Mouse (Mus musculus) midbrain, embryonic 16.5 days (tissue): ENCODE results near the gene Map1s. TPM values are rescaled to one million over a fixed set of nuclear protein-coding genes. Genes with fewer than 3 reads are reported as not detected.

ENCODE experiments used
- ATAC-seq: fragments of 200-750 bp; cut with Nextera tagmentation; 2 replicates; pipeline ENCODE4 v1.8.0; 2017; ENCODE audit warnings: moderate TSS enrichment
- H3K27ac ChIP-seq: fragments of 300-500 bp; sonication (generic); 2 replicates; pipeline ENCODE4 v1.5.1; 2014; ENCODE audit warnings: mild to moderate bottlenecking, low read length, mixed read lengths
- H3K27me3 ChIP-seq: fragments of 300-500 bp; sonication (generic); 2 replicates; pipeline ENCODE4 v1.6.1; 2014; ENCODE audit warnings: low read depth, low read length, mixed read lengths; ENCODE audit not compliant: control insufficient read depth, insufficient read depth
- H3K36me3 ChIP-seq: fragments of 300-500 bp; sonication (generic); 2 replicates; pipeline ENCODE4 v1.6.1; 2014; ENCODE audit warnings: mild to moderate bottlenecking, low read length, moderate library complexity, mixed read lengths; ENCODE audit not compliant: control insufficient read depth, insufficient read depth
- H3K4me1 ChIP-seq: fragments of 300-500 bp; sonication (generic); 2 replicates; pipeline ENCODE4 v1.6.1; 2014; ENCODE audit warnings: mild to moderate bottlenecking, low read length, mixed read lengths; ENCODE audit not compliant: control insufficient read depth, insufficient read depth
- H3K4me2 ChIP-seq: fragments of 300-500 bp; sonication (generic); 2 replicates; pipeline ENCODE4 v1.6.1; 2014; ENCODE audit warnings: mild to moderate bottlenecking, low read length, mixed read lengths
- H3K4me3 ChIP-seq: fragments of 300-500 bp; sonication (generic); 2 replicates; pipeline ENCODE4 v1.5.1; 2014; ENCODE audit warnings: low read depth, mild to moderate bottlenecking, low read length, moderate library complexity, mixed read lengths
- H3K9ac ChIP-seq: fragments of 300-500 bp; sonication (generic); 2 replicates; pipeline ENCODE4 v1.6.1; 2014; ENCODE audit warnings: low read depth, low read length, mixed read lengths
- H3K9me3 ChIP-seq: fragments of 300-500 bp; sonication (generic); replicated peaks from 2 replicates; pipeline ENCODE4 v1.6.1; 2014; ENCODE audit warnings: mild to moderate bottlenecking, low read length, mixed read lengths; ENCODE audit not compliant: control insufficient read depth, poor library complexity, severe bottlenecking
- WGBS: fragments of 180-500 bp; shearing (Covaris S2); extraction: QIAGEN DNeasy Blood & Tissue Kit; methylation state at CpG from one replicate; pipeline ENCODE4 v1.1.7; 2014; 5-methylcytosine and 5-hydroxymethylcytosine counted together
- polyA plus RNA-seq: library from polyadenylated mRNA; unstranded; fragments of >200 nt; fragmentation: Nextera tagmentation; extraction: Ambion mirVana; gene quantifications from 2 replicates; pipeline ENCODE4 v1.2.1, GENCODE M21; 2015

Gene Map1s
- polyA plus RNA-seq, 1 experiment from 2014 or later, result 65.0 TPM

DNA sequence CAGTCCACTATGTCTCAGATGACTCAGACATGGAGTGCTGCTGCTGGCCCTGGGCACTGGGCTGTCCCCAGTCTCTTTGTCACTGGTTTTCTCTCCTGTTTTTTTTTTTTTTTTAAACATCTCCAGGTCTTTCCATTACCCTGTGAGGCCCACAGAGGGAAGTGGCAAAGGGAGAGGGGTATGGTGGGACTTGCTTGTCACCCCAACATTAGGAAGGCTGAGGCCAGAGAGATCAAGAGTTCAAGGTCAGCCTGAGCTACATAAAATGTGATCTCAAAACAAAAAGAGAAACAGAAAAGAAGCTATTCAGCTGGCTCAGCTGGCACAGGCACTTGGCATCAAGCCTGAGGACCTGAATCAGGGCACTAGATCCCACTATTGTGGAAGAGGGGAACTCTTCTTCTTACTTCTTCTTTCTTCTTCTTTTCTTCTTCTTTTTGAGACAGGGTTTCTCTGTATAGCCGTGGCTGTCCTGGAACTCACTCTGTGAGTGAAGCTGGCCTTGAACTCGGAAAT lies 4.8 kb upstream of the Map1s start:
- Histone ChIP-seq H3K4me3 (no peak overlapping the region), H3K9me3 (no peaks in the 10 kb centered on the region), H3K27me3 (peaks cover 8% of the 10 kb centered on the region; the same call in 1 of the 2 replicates), H3K9ac (no peak overlapping the region), H3K27ac (no peak overlapping the region), H3K36me3 (no peaks in the 10 kb centered on the region), H3K4me2 (no peak overlapping the region), H3K4me1 (peaks cover 14% of the 10 kb centered on the region)
- ATAC-seq, result no peak
- WGBS, result 74% methylated on average over 2 of the region's 2 CpGs

DNA sequence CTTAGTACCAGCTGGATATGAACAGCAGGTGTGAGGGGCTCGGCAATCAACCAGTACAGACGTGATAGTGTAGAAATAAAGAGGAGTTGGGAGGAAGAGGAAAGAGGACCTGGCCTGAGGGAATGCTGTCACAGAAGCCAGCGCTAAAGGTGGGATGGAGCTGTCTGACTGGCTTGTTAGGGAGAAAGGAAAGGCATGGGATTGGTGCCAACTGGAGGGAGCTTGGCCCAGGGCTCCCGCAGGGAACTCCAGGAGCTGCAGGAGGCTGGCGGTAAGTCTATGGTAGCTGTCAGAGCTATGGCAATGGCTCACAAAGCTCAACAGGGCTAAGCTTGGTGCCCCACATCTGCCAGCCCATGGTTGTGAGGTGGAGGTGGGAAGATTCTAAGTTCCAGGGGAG lies 3.5 kb upstream of the Map1s start:
- H3K4me2 ChIP-seq, result no peak overlapping the region
- H3K27ac ChIP-seq, result no peak overlapping the region
- H3K36me3 ChIP-seq, result no peaks in the 10 kb centered on the region
- no peak for ATAC-seq
- no peak overlapping the region for H3K4me3 ChIP-seq
- H3K9ac ChIP-seq, result no peak overlapping the region
- H3K9me3 ChIP-seq, result no peaks in the 10 kb centered on the region
- 31% methylated on average over 5 of the region's 5 CpGs for WGBS
- H3K27me3 ChIP-seq, result peaks cover 8% of the 10 kb centered on the region; the same call in 1 of the 2 replicates
- peaks cover 14% of the 10 kb centered on the region for H3K4me1 ChIP-seq

DNA sequence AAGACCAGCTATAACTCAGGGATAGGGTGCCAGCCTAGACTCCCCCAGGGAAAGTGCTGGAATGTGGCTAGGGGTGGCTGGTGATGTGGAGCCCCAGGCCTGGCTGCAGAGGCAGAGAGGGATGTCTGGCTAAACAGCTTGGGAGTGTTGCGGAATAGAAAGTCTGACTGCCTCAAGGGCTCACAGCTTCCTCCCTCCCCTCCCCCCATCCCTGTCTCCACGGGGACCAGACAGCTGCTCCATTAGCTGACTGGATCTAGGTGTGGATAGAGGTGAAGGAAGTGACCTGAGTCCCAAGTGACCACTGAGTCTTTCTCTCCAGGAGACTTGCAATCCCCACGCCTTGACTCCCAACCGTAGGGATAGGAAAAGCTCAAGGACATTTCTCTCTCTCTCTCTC lies 2.6 kb upstream of the Map1s start:
- no peak overlapping the region for H3K4me3 ChIP-seq
- H3K27ac ChIP-seq, result no peak overlapping the region
- ATAC-seq, result no peak
- no peak overlapping the region for H3K4me2 ChIP-seq
- 57% methylated on average over 3 of the region's 4 CpGs for WGBS
- H3K36me3 ChIP-seq, result no peaks in the 10 kb centered on the region
- peaks cover 14% of the 10 kb centered on the region for H3K4me1 ChIP-seq
- H3K9me3 ChIP-seq, result no peaks in the 10 kb centered on the region
- H3K9ac ChIP-seq, result no peak overlapping the region
- peaks cover 8% of the 10 kb centered on the region; the same call in 1 of the 2 replicates for H3K27me3 ChIP-seq

DNA sequence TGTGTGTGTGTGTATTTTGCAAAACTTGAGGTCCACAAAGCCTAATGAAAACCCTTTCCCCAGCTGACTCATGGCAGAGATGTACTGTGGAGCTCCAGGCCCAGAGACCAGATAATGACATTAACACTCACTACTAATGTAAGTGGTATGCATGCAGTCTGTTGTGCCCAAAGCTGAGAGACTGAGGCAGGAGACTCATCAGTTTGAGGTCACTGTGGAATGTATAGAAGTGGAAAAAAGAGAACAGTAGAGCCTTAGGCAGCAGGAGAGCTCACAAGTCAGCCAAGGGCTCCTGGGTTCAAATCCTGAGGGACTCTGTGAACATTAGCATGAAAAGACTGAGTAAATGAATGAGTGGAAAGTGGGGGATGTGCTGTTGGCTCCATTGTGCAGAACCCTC lies 2.1 kb upstream of the Map1s start:
- Histone ChIP-seq H3K4me1 (peaks cover 11% of the 10 kb centered on the region), H3K27ac (no peak overlapping the region), H3K36me3 (no peaks in the 10 kb centered on the region), H3K4me3 (no peak overlapping the region), H3K9ac (no peak overlapping the region), H3K4me2 (no peak overlapping the region), H3K9me3 (no peaks in the 10 kb centered on the region), H3K27me3 (peaks cover 8% of the 10 kb centered on the region; the same call in 1 of the 2 replicates)
- ATAC-seq, result no peak

DNA sequence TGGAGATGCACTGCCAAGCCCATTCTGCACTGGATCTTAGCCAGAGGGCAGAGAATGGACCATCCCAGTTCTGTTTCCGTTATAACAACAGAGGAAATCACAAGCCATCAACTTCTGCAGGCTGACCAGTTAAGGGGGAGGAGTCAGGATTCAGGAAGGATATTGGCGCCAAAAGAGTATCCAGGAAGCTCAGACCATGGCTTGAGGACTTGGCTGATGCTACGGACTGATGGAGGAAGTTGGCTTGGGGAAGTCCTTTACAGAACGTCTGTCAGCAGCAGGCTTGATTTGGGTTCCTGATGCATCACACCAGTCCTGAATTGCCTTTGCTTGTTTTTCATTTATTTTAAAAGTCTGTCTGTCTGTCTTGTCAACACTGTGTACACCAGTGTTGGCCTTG lies 1.2 kb upstream of the Map1s start:
- peaks cover 8% of the 10 kb centered on the region; the same call in 1 of the 2 replicates for H3K27me3 ChIP-seq
- H3K9me3 ChIP-seq, result no peaks in the 10 kb centered on the region
- H3K4me3 ChIP-seq, result no peak overlapping the region
- H3K4me1 ChIP-seq, result peaks cover 11% of the 10 kb centered on the region
- no peaks in the 10 kb centered on the region for H3K36me3 ChIP-seq
- 71% methylated on average over 4 of the region's 4 CpGs for WGBS
- no peak for ATAC-seq
- H3K4me2 ChIP-seq, result no peak overlapping the region
- H3K9ac ChIP-seq, result no peak overlapping the region
- H3K27ac ChIP-seq, result no peak overlapping the region

DNA sequence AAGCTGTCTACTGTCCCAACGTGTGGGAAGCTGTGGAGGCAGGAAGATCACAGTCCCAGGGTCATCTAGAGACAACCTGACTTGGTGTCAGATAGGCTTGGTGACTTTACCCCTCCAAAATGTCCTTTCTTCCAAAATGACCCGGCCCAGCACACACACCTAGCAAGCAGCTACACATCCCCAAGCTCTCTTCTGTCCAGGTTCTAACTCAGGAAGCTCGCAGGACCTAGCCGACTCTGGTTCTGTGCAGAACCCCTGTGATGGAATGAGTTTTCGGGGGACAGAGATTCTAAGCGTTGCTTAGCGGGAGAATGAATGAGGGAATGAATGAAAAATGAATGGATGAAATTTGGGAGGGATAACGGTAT lies 285 bp upstream of the Map1s start:
- Histone ChIP-seq H3K9me3 (no peaks in the 10 kb centered on the region), H3K4me1 (peaks cover 11% of the 10 kb centered on the region), H3K4me2 (peak overlapping the region; percentile 74), H3K27me3 (peaks cover 8% of the 10 kb centered on the region; the same call in 1 of the 2 replicates), H3K27ac (peak overlapping the region; percentile 91), H3K36me3 (no peaks in the 10 kb centered on the region), H3K4me3 (peak overlapping the region; percentile 72), H3K9ac (peak overlapping the region; percentile 93)
- WGBS, result 15% methylated on average over 8 of the region's 8 CpGs
- ATAC-seq, result peak; percentile 66

GRCm38 (mm10) chr8:70907518-70907917 lies 1.8 kb downstream of the Map1s start:
- Histone ChIP-seq H3K9ac (no peak overlapping the region), H3K9me3 (no peaks in the 10 kb centered on the region), H3K4me3 (no peak overlapping the region), H3K27me3 (peaks cover 2% of the 10 kb centered on the region; the same call in 1 of the 2 replicates), H3K4me2 (no peak overlapping the region), H3K36me3 (peaks cover 8% of the 10 kb centered on the region), H3K4me1 (peaks cover 11% of the 10 kb centered on the region), H3K27ac (no peak overlapping the region)
- 94% methylated on average over 2 of the region's 2 CpGs for WGBS
- no peak for ATAC-seq

- Histone ChIP-seq H3K4me3 (no peak overlapping the region), H3K36me3 (peaks cover 42% of the 10 kb centered on the region), H3K9ac (no peak overlapping the region), H3K27ac (no peak overlapping the region), H3K4me2 (no peak overlapping the region), H3K27me3 (no peaks in the 10 kb centered on the region), H3K9me3 (no peaks in the 10 kb centered on the region), H3K4me1 (peaks cover 7% of the 10 kb centered on the region)
- WGBS, result 77% methylated on average over 5 of the region's 5 CpGs
- ATAC-seq, result no peak
Measured at GRCm38 (mm10) chr8:70911596-70911995, 5.9 kb downstream of the Map1s start.

DNA sequence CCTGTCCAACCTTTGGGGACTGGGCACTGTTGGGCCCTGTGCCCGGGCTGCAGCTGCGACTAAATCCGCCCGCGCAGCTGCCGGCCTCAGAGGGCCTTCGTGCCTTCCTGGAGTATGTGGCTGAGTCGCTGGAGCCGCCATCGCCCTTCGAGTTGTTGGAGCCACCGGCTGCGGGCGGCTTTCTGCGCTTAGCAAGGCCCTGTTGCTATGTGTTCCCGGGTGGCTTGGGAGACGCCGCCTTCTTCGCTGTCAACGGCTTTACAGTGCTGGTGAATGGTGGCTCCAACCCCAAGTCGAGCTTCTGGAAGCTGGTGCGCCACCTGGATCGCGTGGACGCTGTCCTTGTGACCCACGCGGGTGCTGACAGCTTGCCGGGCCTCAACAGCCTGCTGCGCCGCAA lies 7.2 kb downstream of the Map1s start:
- ATAC-seq, result no peak
- no peak overlapping the region for H3K4me3 ChIP-seq
- no peaks in the 10 kb centered on the region for H3K27me3 ChIP-seq
- H3K4me1 ChIP-seq, result no peaks in the 10 kb centered on the region; the same call in 1 of the 2 replicates
- peaks cover 49% of the 10 kb centered on the region for H3K36me3 ChIP-seq
- H3K4me2 ChIP-seq, result no peak overlapping the region
- WGBS, result 95% methylated on average over 30 of the region's 30 CpGs
- no peak overlapping the region for H3K9ac ChIP-seq
- H3K9me3 ChIP-seq, result no peaks in the 10 kb centered on the region
- H3K27ac ChIP-seq, result no peak overlapping the region
